Mouse (Mus musculus) testis, postnatal 10 days (tissue): ENCODE results near the gene Ccdc24.

Experiments used
- DNase-seq: peaks from one replicate; pipeline ENCODE4 v3.0.0; 2021; ENCODE audit warnings: low spot score

Ccdc24 gene

GRCm38 (mm10) chr4:117830124-117830551, 42.2 kb downstream of the Ccdc24 start:
- peak; percentile 78 for DNase-seq

GRCm38 (mm10) chr4:117829260-117830123, 42.9 kb downstream of the Ccdc24 start:
- DNase-seq = peak; percentile 85

- DNase-seq = no peak
Measured at GRCm38 (mm10) chr4:117828572-117829145, 43.7 kb downstream of the Ccdc24 start.

- DNase-seq = no peak
Measured at GRCm38 (mm10) chr4:117818032-117818431, 54.3 kb downstream of the Ccdc24 start.

- no peak for DNase-seq
Measured at GRCm38 (mm10) chr4:117816776-117817175, 55.6 kb downstream of the Ccdc24 start.
